Mouse (Mus musculus): ENCODE measurements around the gene Adgre4. TPM values are rescaled to one million over a fixed set of nuclear protein-coding genes. Genes with fewer than 3 reads are reported as not detected.
"Not testable (repeated sequence)": the region's sequence is repeated elsewhere in the genome, so short reads cannot be mapped to it uniquely, and the experiment has no call there.

The Adgre4 gene
- polyA plus RNA-seq, 1 experiment from 2014 or later: 0.16 TPM

- Histone ChIP-seq H3K27me3 (ENCODE audit: control insufficient read depth, insufficient read depth, low read length) (no peaks in the 10 kb centered on the region), H3K4me2 (ENCODE audit: low read depth, severe bottlenecking) (no peak overlapping the region), H3K36me3 (ENCODE audit: control insufficient read depth, insufficient read depth, low read length) (no peaks in the 10 kb centered on the region), H3K4me1 (ENCODE audit: control insufficient read depth, insufficient read depth, low read length) (no peaks in the 10 kb centered on the region), H3K9me3 (ENCODE audit: control insufficient read depth, low read length) (no peaks in the 10 kb centered on the region), H3K4me3 (ENCODE audit: low read depth, low read length) (no peak overlapping the region), H3K27ac (replicated peaks; ENCODE audit: low read depth, low read length) (no peak overlapping the region), H3K9ac (ENCODE audit: low read length) (no peak overlapping the region)
- DNase-seq (ENCODE audit: low spot score) (no peak), ATAC-seq (ENCODE audit: insufficient number of reproducible peaks, low FRiP score, low TSS enrichment, low read depth) (no peak)
- WGBS: 60% methylated on average over 2 of the region's 2 CpGs
Observed at GRCm38 (mm10) chr17:55751170-55751569, 1.4 kb downstream of the Adgre4 start.

- Histone ChIP-seq H3K9me3 (ENCODE audit: control insufficient read depth, low read length) (no peaks in the 10 kb centered on the region), H3K4me1 (ENCODE audit: control insufficient read depth, insufficient read depth, low read length) (no peaks in the 10 kb centered on the region), H3K9ac (ENCODE audit: low read length) (no peak overlapping the region), H3K36me3 (ENCODE audit: control insufficient read depth, insufficient read depth, low read length) (no peaks in the 10 kb centered on the region), H3K4me3 (ENCODE audit: low read depth, low read length) (no peak overlapping the region), H3K27me3 (ENCODE audit: control insufficient read depth, insufficient read depth, low read length) (no peaks in the 10 kb centered on the region), H3K4me2 (ENCODE audit: low read depth, severe bottlenecking) (no peak overlapping the region), H3K27ac (replicated peaks; ENCODE audit: low read depth, low read length) (no peak overlapping the region)
- no peak for ATAC-seq (ENCODE audit: insufficient number of reproducible peaks, low FRiP score, low TSS enrichment, low read depth)
- DNase-seq (ENCODE audit: low spot score): no peak
Observed at GRCm38 (mm10) chr17:55813642-55814041, 63.9 kb downstream of the Adgre4 start.

GRCm38 (mm10) chr17:55816853-55817252 lies 67.1 kb downstream of the Adgre4 start:
- 92% methylated on average over 4 of the region's 4 CpGs for WGBS
- Histone ChIP-seq H3K27me3 (ENCODE audit: control insufficient read depth, insufficient read depth, low read length) (no peaks in the 10 kb centered on the region), H3K9ac (ENCODE audit: low read length) (no peak overlapping the region), H3K36me3 (ENCODE audit: control insufficient read depth, insufficient read depth, low read length) (no peaks in the 10 kb centered on the region), H3K27ac (replicated peaks; ENCODE audit: low read depth, low read length) (no peak overlapping the region), H3K4me3 (ENCODE audit: low read depth, low read length) (no peak overlapping the region), H3K4me2 (ENCODE audit: low read depth, severe bottlenecking) (no peak overlapping the region), H3K9me3 (ENCODE audit: control insufficient read depth, low read length) (no peaks in the 10 kb centered on the region), H3K4me1 (ENCODE audit: control insufficient read depth, insufficient read depth, low read length) (no peaks in the 10 kb centered on the region)
- no peak for ATAC-seq (ENCODE audit: insufficient number of reproducible peaks, low FRiP score, low TSS enrichment, low read depth)
- DNase-seq (ENCODE audit: low spot score): no peak

GRCm38 (mm10) chr17:55821566-55821965 lies 71.8 kb downstream of the Adgre4 start:
- WGBS: 81% methylated on average over 1 of the region's 1 CpGs
- H3K27me3 ChIP-seq (ENCODE audit: control insufficient read depth, insufficient read depth, low read length): no peaks in the 10 kb centered on the region

DNA sequence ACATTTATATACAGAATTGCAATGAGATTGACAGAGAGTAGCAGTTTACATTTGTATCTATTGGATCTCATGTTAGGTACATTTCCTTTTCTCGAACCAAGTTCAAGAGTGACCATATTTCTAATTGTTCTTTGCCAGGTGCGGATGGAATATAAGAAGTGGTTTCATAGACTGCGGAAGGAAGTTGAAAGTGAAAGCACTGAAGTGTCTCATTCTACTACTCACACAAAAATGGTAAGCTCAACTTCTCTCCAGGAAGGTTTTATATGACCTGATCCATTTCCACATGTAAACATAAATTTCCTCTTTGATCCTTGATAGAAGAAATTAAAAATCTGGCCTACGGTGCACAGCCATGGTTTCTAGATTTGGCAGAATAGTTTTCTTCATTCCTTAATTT lies 93.3 kb downstream of the Adgre4 start:
- no peaks in the 10 kb centered on the region for H3K9me3 ChIP-seq (ENCODE audit: control insufficient read depth, low read length)
- no peak overlapping the region for H3K4me2 ChIP-seq (ENCODE audit: low read depth, severe bottlenecking)
- H3K36me3 ChIP-seq (ENCODE audit: control insufficient read depth, insufficient read depth, low read length): no peaks in the 10 kb centered on the region
- WGBS: 91% methylated on average over 4 of the region's 4 CpGs
- no peaks in the 10 kb centered on the region for H3K27me3 ChIP-seq (ENCODE audit: control insufficient read depth, insufficient read depth, low read length)
- H3K4me1 ChIP-seq (ENCODE audit: control insufficient read depth, insufficient read depth, low read length): no peaks in the 10 kb centered on the region
- H3K27ac ChIP-seq (replicated peaks; ENCODE audit: low read depth, low read length): no peak overlapping the region
- ATAC-seq (ENCODE audit: insufficient number of reproducible peaks, low FRiP score, low TSS enrichment, low read depth): no peak
- no peak overlapping the region for H3K4me3 ChIP-seq (ENCODE audit: low read depth, low read length)
- no peak overlapping the region for H3K9ac ChIP-seq (ENCODE audit: low read length)
- DNase-seq (ENCODE audit: low spot score): no peak

More at GRCm38 (mm10) chr17:55821566-55821965, 71.8 kb downstream of the Adgre4 start:
- H3K9ac ChIP-seq (ENCODE audit: low read length): no peak overlapping the region
- no peaks in the 10 kb centered on the region for H3K36me3 ChIP-seq (ENCODE audit: control insufficient read depth, insufficient read depth, low read length)
- ATAC-seq (ENCODE audit: insufficient number of reproducible peaks, low FRiP score, low TSS enrichment, low read depth): no peak
- H3K9me3 ChIP-seq (ENCODE audit: control insufficient read depth, low read length): no peaks in the 10 kb centered on the region
- no peak overlapping the region for H3K27ac ChIP-seq (replicated peaks; ENCODE audit: low read depth, low read length)
- H3K4me1 ChIP-seq (ENCODE audit: control insufficient read depth, insufficient read depth, low read length): no peaks in the 10 kb centered on the region
- no peak overlapping the region for H3K4me2 ChIP-seq (ENCODE audit: low read depth, severe bottlenecking)
- no peak overlapping the region for H3K4me3 ChIP-seq (ENCODE audit: low read depth, low read length)
- no peak for DNase-seq (ENCODE audit: low spot score)

DNA sequence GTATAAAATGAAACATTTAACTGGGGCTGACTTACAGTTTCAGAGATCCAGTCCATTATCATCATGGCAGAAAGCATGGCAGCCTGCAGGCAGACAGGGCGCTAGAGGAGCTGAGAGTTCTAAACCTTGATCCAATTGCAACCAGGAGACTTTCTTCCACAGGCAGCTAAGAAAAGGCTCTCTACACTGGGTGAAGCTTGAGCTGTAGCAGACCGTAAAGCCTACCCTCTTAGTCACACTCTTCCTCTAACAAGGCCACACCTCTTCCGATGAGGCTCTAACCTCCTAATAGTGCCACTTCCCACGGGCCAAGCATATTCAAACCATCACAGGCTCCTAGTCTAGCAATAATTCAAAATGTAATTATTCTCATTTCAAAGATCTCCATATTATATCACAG lies 127.4 kb downstream of the Adgre4 start:
- Histone ChIP-seq H3K4me1 (ENCODE audit: control insufficient read depth, insufficient read depth, low read length) (no peaks in the 10 kb centered on the region), H3K4me3 (ENCODE audit: low read depth, low read length) (no peak overlapping the region), H3K9me3 (ENCODE audit: control insufficient read depth, low read length) (no peaks in the 10 kb centered on the region), H3K27me3 (ENCODE audit: control insufficient read depth, insufficient read depth, low read length) (no peaks in the 10 kb centered on the region), H3K4me2 (ENCODE audit: low read depth, severe bottlenecking) (peak overlapping the region; percentile 7; the same call in 1 of the 2 replicates), H3K27ac (replicated peaks; ENCODE audit: low read depth, low read length) (no peak overlapping the region), H3K9ac (ENCODE audit: low read length) (no peak overlapping the region), H3K36me3 (ENCODE audit: control insufficient read depth, insufficient read depth, low read length) (no peaks in the 10 kb centered on the region)
- ATAC-seq (ENCODE audit: insufficient number of reproducible peaks, low FRiP score, low TSS enrichment, low read depth): no peak
- DNase-seq (ENCODE audit: low spot score): no peak
- 86% methylated on average over 4 of the region's 4 CpGs for WGBS

- Histone ChIP-seq H3K9ac (ENCODE audit: low read length) (peak overlapping the region; percentile 49), H3K4me3 (ENCODE audit: low read depth, low read length) (peak overlapping the region; percentile 31), H3K4me2 (ENCODE audit: low read depth, severe bottlenecking) (peak overlapping the region; percentile 56)
- H3K27ac ChIP-seq (replicated peaks; ENCODE audit: low read depth, low read length); H3K9me3 ChIP-seq (ENCODE audit: control insufficient read depth, low read length); H3K4me1 ChIP-seq (ENCODE audit: control insufficient read depth, insufficient read depth, low read length); ATAC-seq (ENCODE audit: insufficient number of reproducible peaks, low FRiP score, low TSS enrichment, low read depth); H3K36me3 ChIP-seq (ENCODE audit: control insufficient read depth, insufficient read depth, low read length); H3K27me3 ChIP-seq (ENCODE audit: control insufficient read depth, insufficient read depth, low read length): not testable (repeated sequence)
- DNase-seq (ENCODE audit: low spot score): peak; percentile 25
- WGBS: 6% methylated on average over 6 of the region's 8 CpGs
Observed at GRCm38 (mm10) chr17:55878282-55878635, 128.5 kb downstream of the Adgre4 start.

DNA sequence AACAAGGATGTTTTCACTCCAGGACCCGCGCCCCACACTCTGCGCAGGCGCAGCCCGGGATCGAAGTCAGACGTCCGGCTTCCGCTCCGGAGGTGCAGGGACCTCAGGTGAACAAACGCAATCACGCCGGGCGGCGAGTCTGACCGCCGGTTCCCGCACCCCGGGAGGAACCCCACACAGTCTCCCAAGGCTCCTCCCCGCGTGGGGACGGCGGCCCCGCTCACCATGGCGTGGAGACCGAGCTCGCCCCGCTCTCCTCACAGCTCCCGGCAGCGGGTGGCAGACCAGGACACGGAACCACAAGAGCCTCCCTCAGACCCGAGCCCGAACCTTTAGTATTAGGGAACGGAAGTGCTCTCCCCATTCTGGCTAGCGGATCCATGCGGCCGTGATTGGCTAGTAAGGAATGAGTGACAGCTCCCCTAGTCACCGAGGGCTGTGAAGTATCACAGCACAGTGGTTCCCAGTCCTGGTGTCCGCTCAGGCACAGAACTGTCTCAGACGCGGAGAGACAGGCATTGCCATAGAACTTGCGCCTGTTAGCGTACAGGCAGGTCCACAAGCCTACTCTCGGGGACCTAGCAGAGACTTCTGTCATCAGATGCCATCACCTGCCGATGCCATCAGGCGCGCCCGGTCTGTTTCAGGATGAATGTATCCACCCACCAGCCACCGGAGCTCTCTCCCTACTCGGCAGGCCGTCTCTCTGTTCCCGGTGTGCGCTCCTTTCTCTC lies 129.0 kb downstream of the Adgre4 start, which contains the start of gene Zfp119a:
Gene Zfp119a (minus strand): TSS at position 295 of the 734 bp plus-strand sequence.
- DNase-seq (ENCODE audit: low spot score): peak; percentile 79
- H3K4me1 ChIP-seq (ENCODE audit: control insufficient read depth, insufficient read depth, low read length); H3K27me3 ChIP-seq (ENCODE audit: control insufficient read depth, insufficient read depth, low read length); H3K36me3 ChIP-seq (ENCODE audit: control insufficient read depth, insufficient read depth, low read length); H3K9me3 ChIP-seq (ENCODE audit: control insufficient read depth, low read length); H3K27ac ChIP-seq (replicated peaks; ENCODE audit: low read depth, low read length): not testable (repeated sequence)
- peak; percentile 100 for ATAC-seq (ENCODE audit: insufficient number of reproducible peaks, low FRiP score, low TSS enrichment, low read depth)
- Histone ChIP-seq H3K4me3 (ENCODE audit: low read depth, low read length) (peak within 1 kb of the TSS; percentile 48), H3K9ac (ENCODE audit: low read length) (peak within 1 kb of the TSS; percentile 49), H3K4me2 (ENCODE audit: low read depth, severe bottlenecking) (peak within 1 kb of the TSS; percentile 56)
- WGBS: 0% methylated on average over 40 of the region's 53 CpGs

DNA sequence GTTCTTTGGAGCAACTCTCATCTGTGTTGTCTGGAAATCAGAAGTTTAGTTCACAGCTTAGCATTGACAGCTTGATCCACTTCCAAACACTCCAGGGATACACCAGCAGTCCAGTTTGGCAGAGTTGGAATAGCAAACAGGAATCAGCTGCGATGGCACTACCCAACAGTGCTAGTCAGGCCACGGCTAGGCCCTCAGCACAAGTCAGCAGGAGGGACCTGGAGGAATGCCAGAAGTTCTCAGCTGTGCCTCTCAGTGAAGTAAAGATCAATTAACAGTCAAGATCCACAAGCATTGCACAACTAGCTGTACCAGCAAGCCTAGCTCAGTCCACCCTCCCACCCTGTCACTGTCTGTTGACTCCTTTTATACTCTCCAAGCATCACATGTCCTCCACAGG lies 133.8 kb downstream of the Adgre4 start:
- Histone ChIP-seq H3K27ac (replicated peaks; ENCODE audit: low read depth, low read length) (no peak overlapping the region), H3K9ac (ENCODE audit: low read length) (no peak overlapping the region), H3K4me1 (ENCODE audit: control insufficient read depth, insufficient read depth, low read length) (no peaks in the 10 kb centered on the region), H3K36me3 (ENCODE audit: control insufficient read depth, insufficient read depth, low read length) (no peaks in the 10 kb centered on the region), H3K4me3 (ENCODE audit: low read depth, low read length) (no peak overlapping the region), H3K27me3 (ENCODE audit: control insufficient read depth, insufficient read depth, low read length) (no peaks in the 10 kb centered on the region), H3K4me2 (ENCODE audit: low read depth, severe bottlenecking) (no peak overlapping the region), H3K9me3 (ENCODE audit: control insufficient read depth, low read length) (no peaks in the 10 kb centered on the region)
- ATAC-seq (ENCODE audit: insufficient number of reproducible peaks, low FRiP score, low TSS enrichment, low read depth) (no peak), DNase-seq (ENCODE audit: low spot score) (no peak)
- WGBS: 67% methylated on average over 2 of the region's 2 CpGs
